Mouse (Mus musculus) liver, embryonic 14.5 days (tissue): ENCODE results near the gene Nsf. TPM values are rescaled to one million over a fixed set of nuclear protein-coding genes. Genes with fewer than 3 reads are reported as not detected.

Source experiments
- ATAC-seq: fragments of 200-750 bp; cut with Nextera tagmentation; 2 replicates; pipeline ENCODE4 v1.8.0; 2017; ENCODE audit warnings: moderate number of reproducible peaks, mild to moderate bottlenecking, moderate library complexity; ENCODE audit not compliant: insufficient read depth
- DNase-seq, 3 experiments: peaks; one replicate each; pipeline ENCODE4 v3.0.0-alpha.2; 2012 to 2013; ENCODE audit warnings: low read depth in 3 of 3, low spot score in 3 of 3
- H3K27ac ChIP-seq: fragments of 300-500 bp; sonication (generic); 2 replicates; pipeline ENCODE4 v1.5.1; 2014; ENCODE audit warnings: moderate library complexity, mild to moderate bottlenecking, control low read depth, inconsistent platforms
- H3K27me3 ChIP-seq: fragments of 300-500 bp; sonication (generic); 2 replicates; pipeline ENCODE4 v1.6.1; 2014; ENCODE audit warnings: mild to moderate bottlenecking, low read length, moderate library complexity; ENCODE audit not compliant: control insufficient read depth, insufficient read depth
- H3K36me3 ChIP-seq: fragments of 300-500 bp; sonication (generic); replicated peaks from 2 replicates; pipeline ENCODE4 v1.6.1; 2014; ENCODE audit warnings: low read depth; ENCODE audit not compliant: control insufficient read depth, insufficient read depth
- H3K4me1 ChIP-seq, 2 experiments: fragments of 200-500 bp in 1 of 2; fragments of 300-500 bp in 1 of 2; sonication (generic) in 1 of 2; replicated peaks; 2 replicates each; pipeline ENCODE4 v1.6.1; 2012 to 2014; ENCODE audit warnings: antibody characterized with exemption in 1 of 2, inconsistent platforms in 1 of 2, low read length in 1 of 2; ENCODE audit not compliant: control insufficient read depth in 2 of 2, insufficient read depth in 2 of 2
- H3K4me2 ChIP-seq: fragments of 300-500 bp; sonication (generic); 2 replicates; pipeline ENCODE4 v1.6.1; 2014; ENCODE audit warnings: low read depth, mild to moderate bottlenecking, control low read depth, moderate library complexity
- H3K4me3 ChIP-seq, 2 experiments: fragments of 200-500 bp in 1 of 2; fragments of 300-500 bp in 1 of 2; sonication (generic) in 1 of 2; 2 replicates each; pipeline ENCODE4 v1.5.1; 2012 to 2014; ENCODE audit warnings: low read depth in 2 of 2, low read length in 2 of 2, mild to moderate bottlenecking in 2 of 2, control low read depth in 1 of 2, inconsistent platforms in 1 of 2, moderate library complexity in 1 of 2; ENCODE audit not compliant: insufficient read depth in 1 of 2
- H3K9ac ChIP-seq: fragments of 300-500 bp; sonication (generic); replicated peaks from 2 replicates; pipeline ENCODE4 v1.6.1; 2014; ENCODE audit warnings: mild to moderate bottlenecking, control low read depth, moderate library complexity
- H3K9me3 ChIP-seq: fragments of 300-500 bp; sonication (generic); 2 replicates; pipeline ENCODE4 v1.6.1; 2016; ENCODE audit warnings: low read length, mixed read lengths; ENCODE audit not compliant: control insufficient read depth
- CTCF ChIP-seq: IDR thresholded peaks from 2 replicates; pipeline ENCODE4 v1.5.1; 2016; ENCODE audit warnings: antibody characterized with exemption, low read depth, control low read depth
- EP300 ChIP-seq: IDR thresholded peaks from 2 replicates; pipeline ENCODE4 v1.6.1; 2016; ENCODE audit warnings: antibody characterized with exemption, low read depth
- WGBS: fragments of 180-500 bp; shearing (Covaris S2); extraction: QIAGEN DNeasy Blood & Tissue Kit; methylation state at CpG from one replicate; pipeline ENCODE4 v1.1.7; 2014; ENCODE audit not compliant: insufficient replicate concordance; 5-methylcytosine and 5-hydroxymethylcytosine counted together
- polyA plus RNA-seq, 2 experiments: library from polyadenylated mRNA; depleted of rRNA in 1 of 2; stranded (reverse) in 1 of 2; unstranded in 1 of 2; fragments of >200 nt; fragmentation: Nextera tagmentation in 1 of 2; extraction: Ambion mirVana in 1 of 2; gene quantifications; 2 replicates each; pipeline versions ENCODE4 v1.2.1 to v1.2.3; 2012 to 2014

Nsf gene
- polyA plus RNA-seq, 2 experiments: 12.9 to 19.9 TPM

DNA sequence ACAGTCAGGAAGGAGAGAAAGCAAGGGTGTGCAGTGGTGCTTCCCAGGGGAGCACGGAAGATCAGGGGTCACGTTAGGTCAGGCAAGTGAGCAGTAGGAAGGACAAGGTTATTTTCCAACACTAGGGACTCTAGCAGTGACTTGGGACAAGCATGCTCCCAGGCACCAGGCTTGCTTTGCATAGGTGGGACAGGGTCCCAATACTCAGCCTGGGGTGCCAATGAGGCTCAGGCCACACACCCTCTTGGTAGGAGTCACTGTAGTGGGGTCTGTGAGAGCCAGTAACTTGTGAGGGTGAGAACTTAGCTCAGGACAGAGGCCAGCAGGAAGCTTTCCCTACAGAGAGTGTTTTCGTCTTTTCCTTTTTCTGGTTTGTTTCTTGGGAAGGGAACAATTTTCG, 121.5 kb downstream of the Nsf start:
- ATAC-seq (no peak), DNase-seq (no peak)
- Histone ChIP-seq H3K9me3 (no peaks in the 10 kb centered on the region), H3K4me3 (no peak overlapping the region), H3K36me3 (no peaks in the 10 kb centered on the region), H3K27me3 (no peaks in the 10 kb centered on the region), H3K4me1 (no peaks in the 10 kb centered on the region), H3K27ac (no peak overlapping the region), H3K9ac (no peak overlapping the region), H3K4me2 (no peak overlapping the region)
- 73% methylated on average over 4 of the region's 4 CpGs for whole genome bisulfite sequencing
- TF ChIP-seq EP300 (no peak), CTCF (no peak)

DNA sequence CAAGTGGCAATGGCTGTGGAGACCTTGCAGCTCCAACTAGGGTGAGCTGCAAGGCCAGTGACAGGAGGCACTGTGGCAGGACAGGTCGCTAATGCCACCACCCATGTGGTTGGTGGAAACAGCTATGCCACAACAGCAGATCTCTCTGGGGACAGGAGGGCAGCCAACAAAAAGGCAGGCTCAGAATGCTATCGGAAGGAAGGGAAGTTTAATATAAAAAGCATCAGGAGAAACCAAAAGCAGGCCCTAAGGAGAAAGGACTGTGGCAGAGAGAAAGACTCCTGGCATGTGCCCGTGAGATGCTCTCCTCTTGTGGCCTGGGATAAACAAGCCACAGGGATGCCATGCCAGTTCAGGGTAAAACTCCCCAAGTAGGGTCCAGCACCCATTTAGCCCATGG, 122.1 kb downstream of the Nsf start:
- no peak overlapping the region for H3K27ac ChIP-seq
- TF ChIP-seq CTCF: no peak
- WGBS: 72% methylated on average over 3 of the region's 3 CpGs
- no peak overlapping the region for H3K4me3 ChIP-seq
- H3K9ac ChIP-seq: no peak overlapping the region
- H3K4me2 ChIP-seq: no peak overlapping the region
- H3K27me3 ChIP-seq: no peaks in the 10 kb centered on the region
- no peak for ATAC-seq
- no peaks in the 10 kb centered on the region for H3K4me1 ChIP-seq
- H3K9me3 ChIP-seq: no peaks in the 10 kb centered on the region
- H3K36me3 ChIP-seq: no peaks in the 10 kb centered on the region
- DNase-seq: no peak

DNA sequence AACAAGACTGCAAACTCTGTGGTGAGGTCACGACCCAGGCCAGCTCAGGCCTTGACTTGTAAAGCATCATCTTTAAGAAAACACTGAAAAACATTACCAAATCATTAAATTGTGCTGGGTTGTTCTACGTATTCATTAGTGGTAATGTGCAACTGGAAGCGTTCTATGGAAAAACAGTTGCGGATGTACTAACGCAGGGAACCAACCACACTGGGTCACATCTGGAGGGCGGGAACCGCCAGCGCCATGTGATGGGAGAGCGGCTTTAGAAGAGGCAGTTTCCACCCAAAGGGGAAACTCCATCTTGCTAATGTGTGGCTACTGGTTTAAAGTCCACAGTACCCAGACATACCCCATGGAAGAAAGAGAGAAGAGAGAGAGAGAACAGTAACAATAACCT, 123.4 kb downstream of the Nsf start:
- H3K27me3 ChIP-seq: no peaks in the 10 kb centered on the region
- H3K27ac ChIP-seq: no peak overlapping the region
- no peak for DNase-seq
- no peak overlapping the region for H3K9ac ChIP-seq
- 88% methylated on average over 9 of the region's 9 CpGs for WGBS
- no peaks in the 10 kb centered on the region for H3K4me1 ChIP-seq
- H3K36me3 ChIP-seq: no peaks in the 10 kb centered on the region
- no peak overlapping the region for H3K4me3 ChIP-seq
- TF ChIP-seq CTCF (no peak), EP300 (no peak)
- H3K9me3 ChIP-seq: no peaks in the 10 kb centered on the region
- no peak overlapping the region for H3K4me2 ChIP-seq
- no peak for ATAC-seq

DNA sequence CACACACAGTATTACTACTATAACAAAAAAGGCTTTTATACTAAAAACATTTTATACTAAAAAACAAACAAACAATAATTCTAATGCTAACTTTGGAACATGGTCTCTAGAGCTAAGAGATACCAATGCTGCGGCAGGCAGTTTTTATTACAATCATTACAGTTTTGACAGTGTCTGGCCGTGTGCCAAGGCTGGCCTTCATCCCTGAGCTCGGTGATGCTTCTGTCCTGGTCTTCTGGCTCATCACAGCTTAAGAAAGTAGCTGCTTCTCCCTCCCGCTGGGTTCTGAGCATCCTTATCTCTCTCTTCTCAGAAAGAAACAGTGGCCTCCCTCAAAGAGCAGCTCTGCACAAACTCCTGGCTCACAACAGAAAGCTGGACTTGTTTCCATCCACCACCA, 123.9 kb downstream of the Nsf start:
- Histone ChIP-seq H3K9me3 (no peaks in the 10 kb centered on the region), H3K27me3 (no peaks in the 10 kb centered on the region), H3K36me3 (no peaks in the 10 kb centered on the region), H3K4me1 (no peaks in the 10 kb centered on the region), H3K27ac (no peak overlapping the region), H3K4me2 (no peak overlapping the region), H3K4me3 (no peak overlapping the region), H3K9ac (no peak overlapping the region)
- no peak for TF ChIP-seq CTCF
- no peak for TF ChIP-seq EP300
- no peak for ATAC-seq
- 62% methylated on average over 4 of the region's 4 CpGs for WGBS
- DNase-seq: no peak

DNA sequence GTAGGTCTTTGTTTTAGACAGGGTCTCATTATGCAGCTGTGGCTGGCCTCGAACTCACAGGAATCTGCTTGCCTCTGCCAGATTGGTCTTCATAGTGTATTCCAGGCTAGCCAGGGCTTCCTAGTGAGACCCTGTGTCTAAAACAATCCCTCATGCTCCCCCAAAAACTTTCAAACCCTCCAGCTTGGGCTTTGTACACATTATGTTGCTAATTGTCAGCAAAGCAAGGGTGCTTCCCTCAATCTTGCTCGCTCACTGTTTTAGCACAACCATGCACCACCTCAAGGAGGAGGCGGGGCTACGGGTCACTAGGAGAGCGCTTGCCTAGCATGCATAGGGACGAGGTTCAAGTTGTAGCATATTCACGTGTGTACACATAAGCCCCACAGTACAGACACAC, 125.0 kb downstream of the Nsf start:
- Histone ChIP-seq H3K9me3 (no peaks in the 10 kb centered on the region), H3K4me3 (no peak overlapping the region), H3K27ac (no peak overlapping the region), H3K4me2 (no peak overlapping the region), H3K9ac (no peak overlapping the region), H3K36me3 (no peaks in the 10 kb centered on the region), H3K27me3 (no peaks in the 10 kb centered on the region), H3K4me1 (no peaks in the 10 kb centered on the region)
- ATAC-seq (no peak), DNase-seq (no peak)
- no peak for TF ChIP-seq CTCF
- no peak for TF ChIP-seq EP300
- 73% methylated on average over 7 of the region's 7 CpGs for WGBS
